Mouse (Mus musculus): ENCODE measurements around the gene Ttc5.
"Not testable (repeated sequence)": the region's sequence is repeated elsewhere in the genome, so short reads cannot be mapped to it uniquely, and the experiment has no call there.

The Ttc5 gene

DNA sequence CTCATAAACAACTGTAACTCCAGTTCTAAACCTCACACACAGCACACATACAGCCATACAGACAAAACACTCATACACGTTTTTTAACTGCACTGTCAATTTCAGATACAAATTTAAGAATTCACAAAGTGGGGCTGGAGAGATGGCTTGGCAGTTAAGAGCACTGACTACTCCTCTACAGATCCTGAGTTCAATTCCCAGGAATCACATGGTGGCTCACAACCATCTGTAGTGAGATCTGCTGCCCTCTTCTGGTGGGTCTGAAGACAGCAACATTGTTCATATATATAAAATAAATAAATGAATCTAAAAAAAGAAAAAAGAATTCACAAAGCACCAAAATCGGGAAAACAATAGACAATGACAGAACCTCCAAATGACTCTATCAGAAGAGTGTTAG is 14.0 kb downstream of the Ttc5 start:
- DNase-seq (ENCODE audit: low read depth, low spot score): no peak

GRCm38 (mm10) chr14:50765736-50766135 is 19.6 kb downstream of the Ttc5 start:
- no peak for DNase-seq (ENCODE audit: low read depth, low spot score)

DNA sequence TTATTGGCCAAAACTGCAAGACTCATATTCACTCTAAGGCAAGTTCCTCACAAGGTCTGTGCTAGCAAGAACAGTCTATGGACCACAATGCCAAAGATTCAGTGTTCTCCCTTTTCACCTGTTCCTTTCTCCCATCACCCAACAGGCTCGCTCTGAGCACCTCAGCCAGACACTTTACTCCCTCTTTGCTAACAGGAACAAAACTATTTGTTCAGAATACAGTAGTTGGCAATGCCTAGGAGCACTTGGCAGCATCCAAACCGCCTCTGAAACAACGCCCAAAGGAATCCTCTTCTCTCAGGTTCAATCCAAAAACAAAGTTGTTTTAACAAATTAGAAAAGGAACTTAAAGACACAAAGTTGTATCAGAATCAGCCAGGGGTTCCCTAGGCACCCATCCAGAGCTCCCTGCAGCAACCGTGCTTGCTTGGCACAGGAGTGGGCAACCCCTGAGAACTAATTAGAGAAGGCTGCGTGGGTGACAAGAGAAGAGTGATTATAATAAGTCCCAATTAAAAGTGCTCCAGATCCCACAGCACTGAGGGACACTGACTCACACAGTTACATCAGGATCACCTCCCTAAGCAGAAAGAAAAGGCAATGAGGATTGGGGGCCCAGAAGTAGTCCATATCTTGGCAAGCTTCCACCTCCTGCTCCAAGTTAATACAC is 26.8 kb downstream of the Ttc5 start:
- no peak for DNase-seq (ENCODE audit: low read depth, low spot score)

DNA sequence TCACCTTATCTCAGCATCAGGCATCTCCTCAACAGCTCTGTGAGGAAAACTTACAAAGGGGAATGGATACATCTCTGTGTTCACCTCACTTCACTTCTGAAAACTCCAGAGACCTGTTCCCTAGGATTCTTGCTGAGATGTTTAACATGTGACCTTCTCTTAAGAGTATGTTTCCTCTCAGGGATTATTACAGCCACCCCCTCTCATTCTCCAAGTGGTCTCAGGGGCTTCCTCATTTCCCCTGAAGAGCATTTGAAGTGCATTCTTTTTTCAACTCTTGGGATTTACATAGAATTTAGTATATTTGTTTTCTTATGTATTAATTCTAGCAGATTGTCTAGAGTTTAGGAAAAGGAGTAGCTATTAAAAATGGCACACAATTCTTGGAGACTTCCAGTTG is 40.3 kb downstream of the Ttc5 start, which contains the start of gene Olfr749:
Olfr749 (minus strand) TSS at position 101 of the 400 bp plus-strand sequence.
- no peak for DNase-seq (ENCODE audit: low read depth, low spot score)

DNA sequence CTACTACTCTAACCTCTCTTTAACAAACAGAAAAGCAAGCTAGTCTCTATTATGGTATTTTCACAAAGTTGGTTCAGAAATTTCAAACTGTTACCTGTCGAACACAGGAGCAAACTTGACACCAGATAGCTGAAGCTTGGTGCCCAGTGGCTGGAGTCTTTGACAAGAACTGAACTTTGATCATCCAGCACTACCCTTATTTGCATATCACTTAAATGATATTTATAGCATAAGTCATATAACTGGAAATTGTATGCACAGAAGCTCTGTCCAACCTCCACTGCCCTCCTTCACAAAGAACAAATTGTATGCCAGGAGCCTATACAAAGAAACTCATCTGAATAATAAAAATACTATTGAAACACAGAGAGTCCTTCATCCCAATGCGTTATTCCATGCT is 43.7 kb downstream of the Ttc5 start:
- DNase-seq (ENCODE audit: low read depth, low spot score): no peak

DNA sequence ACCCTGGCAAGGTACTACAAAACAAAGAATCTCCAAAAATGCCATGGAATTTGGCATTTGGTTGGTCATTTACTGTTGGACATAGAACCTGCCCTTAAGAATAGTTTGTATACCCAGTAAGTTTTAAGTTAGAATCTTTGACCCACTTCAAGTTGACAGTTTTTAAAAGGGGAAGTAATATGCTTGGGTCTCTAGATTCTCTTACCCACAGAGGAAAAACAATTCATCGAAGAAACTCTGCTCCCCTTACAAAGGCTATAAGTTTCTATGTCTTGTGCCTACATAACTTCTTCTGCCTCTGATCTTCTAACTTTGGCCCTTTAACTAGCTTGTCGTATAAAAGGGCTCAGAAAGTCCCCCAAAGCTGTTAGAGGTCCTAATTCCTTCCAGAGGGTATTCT is 45.0 kb downstream of the Ttc5 start:
- DNase-seq (ENCODE audit: low read depth, low spot score): no peak

GRCm38 (mm10) chr14:50722371-50722770 is 62.9 kb downstream of the Ttc5 start:
- not testable (repeated sequence) for DNase-seq (ENCODE audit: low read depth, low spot score)

- not testable (repeated sequence) for DNase-seq (ENCODE audit: low read depth, low spot score)
Measured at GRCm38 (mm10) chr14:50719875-50720274, 65.4 kb downstream of the Ttc5 start.

Data from WW6 (cell line).